Mouse (Mus musculus) neutrophil, adult 5-6 weeks (primary cell): ENCODE results near the gene Orai2. TPM values are rescaled to one million over a fixed set of nuclear protein-coding genes. Genes with fewer than 3 reads are reported as not detected.

Source experiments
- ATAC-seq: fragments of 151-379, 151-347 bp; 2 replicates; pipeline ENCODE4 v1.8.0; 2017; ENCODE audit warnings: mild to moderate bottlenecking, moderate TSS enrichment; ENCODE audit not compliant: insufficient number of reproducible peaks, poor library complexity, low FRiP score, severe bottlenecking; ENCODE audit errors: extremely low read depth
- total RNA-seq: library from RNA; stranded (forward); fragments of 200-1000 nt; gene quantifications from 2 replicates; pipeline ENCODE4 v1.2.3, GENCODE M21; 2017

The Orai2 gene
- total RNA-seq = 92.9 and 95.5 TPM in 2 replicates

GRCm38 (mm10) chr5:136170512-136171362, at the start of gene Orai2:
Gene Orai2 (minus strand): TSS chr5:136170713.
- peak; percentile 34 for ATAC-seq

GRCm38 (mm10) chr5:136218585-136218984, 48.1 kb upstream of the Orai2 start:
- no peak for ATAC-seq

- no peak for ATAC-seq
These were observed 47.4 kb upstream of the Orai2 start for GRCm38 (mm10) chr5:136217932-136218381.

GRCm38 (mm10) chr5:136217004-136217665, 46.6 kb upstream of the Orai2 start:
- ATAC-seq = peak; percentile 33

- no peak for ATAC-seq
These were observed 45.4 kb upstream of the Orai2 start for GRCm38 (mm10) chr5:136215958-136216357.

GRCm38 (mm10) chr5:136215211-136215610, 44.7 kb upstream of the Orai2 start:
- ATAC-seq = no peak

- ATAC-seq = no peak
These were observed 43.2 kb upstream of the Orai2 start for GRCm38 (mm10) chr5:136213716-136214115.

GRCm38 (mm10) chr5:136212716-136213115, 42.2 kb upstream of the Orai2 start:
- no peak for ATAC-seq

- ATAC-seq = peak; percentile 75
These were observed 41.0 kb upstream of the Orai2 start for GRCm38 (mm10) chr5:136211341-136212102.

- 0 out of 2 replicates have a peak, but pooled peaks have one; percentile 13 for ATAC-seq
These were observed 40.0 kb upstream of the Orai2 start for GRCm38 (mm10) chr5:136210549-136210948.

- ATAC-seq = peak; percentile 24; the same call in 1 of the 2 replicates
These were observed 31.3 kb upstream of the Orai2 start for GRCm38 (mm10) chr5:136201832-136202231.

- no peak for ATAC-seq
These were observed 29.0 kb upstream of the Orai2 start for GRCm38 (mm10) chr5:136199526-136199925.

GRCm38 (mm10) chr5:136198474-136199391, 28.2 kb upstream of the Orai2 start, which contains the start of gene Prkrip1:
Gene Prkrip1 (minus strand): TSS chr5:136198963.
- peak; percentile 89 for ATAC-seq

GRCm38 (mm10) chr5:136191870-136192269, 21.4 kb upstream of the Orai2 start:
- no peak for ATAC-seq

GRCm38 (mm10) chr5:136186723-136187122, 16.2 kb upstream of the Orai2 start:
- ATAC-seq = peak; percentile 93

- 0 out of 2 replicates have a peak, but pooled peaks have one; percentile 27 for ATAC-seq
These were observed 13.3 kb upstream of the Orai2 start for GRCm38 (mm10) chr5:136183766-136184165.

- ATAC-seq = no peak
These were observed 12.3 kb upstream of the Orai2 start for GRCm38 (mm10) chr5:136182830-136183229.

GRCm38 (mm10) chr5:136182049-136182448, 11.5 kb upstream of the Orai2 start:
- no peak for ATAC-seq
